Mouse (Mus musculus): Measurements from ENCODE around the gene Frmd8.

Frmd8 gene

DNA sequence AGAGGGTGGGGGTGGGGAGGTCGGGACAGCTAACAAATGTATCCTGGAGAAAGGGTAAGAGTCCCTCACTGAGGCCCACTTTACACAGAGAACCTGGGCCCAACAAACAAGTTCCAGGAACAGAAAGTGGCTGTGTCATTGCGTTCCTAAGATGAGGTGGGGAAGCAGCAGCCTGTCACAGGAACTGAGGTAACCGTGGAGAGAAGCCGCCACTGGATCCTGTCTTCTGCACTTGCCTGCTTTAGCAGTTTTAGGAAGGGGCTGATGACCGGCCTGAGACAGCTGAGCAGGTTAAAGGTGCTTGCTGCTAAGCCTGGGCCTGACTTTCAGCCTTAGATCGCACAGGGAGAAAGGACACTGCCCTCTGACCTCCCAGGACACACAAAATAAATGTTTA is 68.3 kb downstream of the Frmd8 start:
- DNase-seq (ENCODE audit: low spot score) = no peak

DNA sequence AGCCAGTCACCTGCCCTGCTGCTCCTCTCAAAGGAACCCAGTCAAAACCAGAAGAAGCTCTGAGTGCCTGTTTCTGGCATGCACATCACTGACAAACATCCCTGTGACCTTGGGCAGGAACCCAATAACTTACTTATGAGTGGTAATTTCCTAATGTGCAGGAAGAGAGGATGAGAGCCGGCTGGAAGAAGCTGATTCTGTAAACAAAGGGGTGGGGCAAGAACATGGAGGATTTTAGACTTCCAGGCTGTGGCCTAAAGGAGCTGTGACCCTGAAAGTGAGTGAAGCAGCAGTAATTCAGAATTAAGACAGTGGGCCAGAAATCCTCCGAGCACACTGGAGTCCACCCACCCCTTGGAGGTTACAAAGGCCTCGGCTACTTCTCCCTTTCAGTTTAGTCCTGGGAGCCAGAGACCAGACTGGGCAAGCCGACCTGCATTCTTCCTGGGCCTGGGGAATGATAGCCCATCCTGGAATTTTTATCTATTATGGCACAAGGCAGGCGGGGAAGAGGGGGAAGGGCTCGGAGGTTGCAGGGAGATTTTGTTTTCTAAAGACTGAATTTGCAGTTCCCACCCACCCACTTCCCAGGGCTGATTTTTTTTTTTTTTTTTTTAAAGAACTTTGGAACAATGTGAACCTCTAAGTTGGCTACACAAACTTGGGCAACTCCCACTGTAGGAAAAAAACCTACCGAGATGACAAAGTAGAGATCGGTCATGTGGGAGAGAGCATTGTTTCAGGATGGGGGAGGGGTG is 68.8 kb downstream of the Frmd8 start:
- peak; percentile 67 for DNase-seq (ENCODE audit: low spot score)

DNA sequence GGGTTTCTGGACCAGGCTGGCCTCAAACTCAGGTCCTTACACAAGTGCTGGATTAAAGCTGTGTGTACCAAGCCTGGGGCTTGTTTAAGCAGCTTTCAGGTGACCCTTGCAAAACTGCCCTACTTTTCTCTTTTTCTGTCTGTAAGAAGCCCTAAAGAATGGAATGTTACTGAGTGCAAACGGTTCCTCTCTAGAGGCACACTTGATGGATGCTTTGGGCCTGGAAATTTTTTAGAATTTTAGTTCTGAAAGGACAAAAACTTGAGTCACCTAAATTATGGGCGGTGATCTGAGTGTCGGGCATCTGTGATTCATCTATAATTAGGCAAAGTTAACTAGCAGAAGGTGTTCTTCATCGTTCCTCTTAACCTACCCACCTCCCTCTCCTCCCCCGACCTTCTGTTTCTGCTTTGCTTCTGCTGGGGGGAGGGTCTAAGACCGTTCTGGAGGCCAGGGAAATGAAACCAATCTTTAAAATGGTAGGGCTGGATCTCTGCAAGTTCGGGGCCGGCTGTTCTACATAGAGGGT is 70.6 kb downstream of the Frmd8 start:
- no peak for DNase-seq (ENCODE audit: low spot score)

DNA sequence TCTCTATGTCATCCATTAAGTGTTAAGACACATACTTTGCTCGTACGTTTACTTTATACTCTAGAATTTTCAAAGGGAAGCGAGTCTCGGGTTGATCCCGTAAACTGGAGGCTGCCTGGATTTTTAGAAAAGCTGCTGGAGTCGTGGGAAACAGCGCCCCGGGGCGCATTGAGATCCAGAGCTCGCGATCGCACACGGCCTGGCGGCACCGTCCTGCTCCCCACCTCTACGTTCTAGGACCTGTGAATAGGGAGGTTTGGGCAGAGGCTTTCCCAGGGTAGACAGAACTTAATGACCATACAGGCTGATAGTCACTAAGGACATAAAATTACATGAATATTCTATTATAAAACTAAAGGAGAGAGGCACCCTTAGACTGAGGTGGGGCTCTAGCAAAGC is 71.2 kb downstream of the Frmd8 start:
- no peak for DNase-seq (ENCODE audit: low spot score)

DNA sequence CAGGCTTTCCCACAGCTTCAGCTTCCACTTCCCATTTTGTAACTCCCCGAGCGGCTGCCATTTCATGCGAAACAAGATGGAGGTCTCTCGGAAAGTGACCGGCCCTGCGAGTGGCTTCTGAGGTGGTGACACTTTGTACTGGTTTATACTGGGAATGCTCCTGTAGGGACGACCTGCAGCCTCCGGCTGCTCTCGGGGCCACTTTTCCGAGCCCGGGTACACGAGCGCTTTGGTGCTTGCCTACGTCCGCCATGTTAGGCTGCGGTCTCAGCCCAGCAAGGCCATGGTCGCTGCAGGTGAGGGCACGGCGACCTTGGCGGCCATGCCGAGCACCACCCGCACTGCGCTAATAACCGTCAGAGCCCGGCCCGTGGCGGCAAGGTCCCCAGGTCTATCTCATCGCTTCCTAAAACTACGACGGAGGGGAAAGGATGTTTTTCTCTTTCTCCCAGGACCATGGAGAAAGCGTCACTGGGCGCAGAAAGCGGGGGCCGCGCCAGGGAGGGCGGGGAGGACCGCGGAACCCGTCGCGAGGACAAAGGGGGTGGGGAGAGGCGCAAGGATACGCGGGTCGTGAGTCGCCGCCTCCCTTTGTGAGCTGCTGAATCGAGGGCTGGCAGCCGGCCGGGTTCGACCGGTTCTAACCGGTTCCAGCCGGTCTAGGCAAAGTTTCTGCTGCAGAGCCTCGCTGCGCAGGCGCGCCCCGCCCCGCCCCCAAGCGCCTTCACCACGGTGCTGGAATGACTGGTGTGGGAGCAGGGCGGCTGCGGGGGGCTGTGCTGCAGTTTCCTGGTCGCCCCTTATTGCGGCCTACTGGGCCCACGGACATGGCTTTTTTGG is 71.8 kb downstream of the Frmd8 start:
- peak; percentile 98 for DNase-seq (ENCODE audit: low spot score)

DNA sequence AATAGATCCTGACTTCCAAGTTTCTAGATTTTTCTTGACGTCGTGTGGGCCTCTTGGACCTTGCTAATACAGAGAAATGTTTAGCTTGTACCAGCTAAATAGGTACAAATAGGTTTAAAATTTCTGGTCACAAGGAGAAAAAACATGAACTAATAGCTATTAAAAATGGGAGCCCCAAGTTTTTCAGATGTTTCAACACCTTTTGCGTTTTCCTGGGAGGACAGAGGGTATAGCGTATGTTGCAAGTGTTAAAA is 72.4 kb downstream of the Frmd8 start:
- DNase-seq (ENCODE audit: low spot score) = no peak

DNA sequence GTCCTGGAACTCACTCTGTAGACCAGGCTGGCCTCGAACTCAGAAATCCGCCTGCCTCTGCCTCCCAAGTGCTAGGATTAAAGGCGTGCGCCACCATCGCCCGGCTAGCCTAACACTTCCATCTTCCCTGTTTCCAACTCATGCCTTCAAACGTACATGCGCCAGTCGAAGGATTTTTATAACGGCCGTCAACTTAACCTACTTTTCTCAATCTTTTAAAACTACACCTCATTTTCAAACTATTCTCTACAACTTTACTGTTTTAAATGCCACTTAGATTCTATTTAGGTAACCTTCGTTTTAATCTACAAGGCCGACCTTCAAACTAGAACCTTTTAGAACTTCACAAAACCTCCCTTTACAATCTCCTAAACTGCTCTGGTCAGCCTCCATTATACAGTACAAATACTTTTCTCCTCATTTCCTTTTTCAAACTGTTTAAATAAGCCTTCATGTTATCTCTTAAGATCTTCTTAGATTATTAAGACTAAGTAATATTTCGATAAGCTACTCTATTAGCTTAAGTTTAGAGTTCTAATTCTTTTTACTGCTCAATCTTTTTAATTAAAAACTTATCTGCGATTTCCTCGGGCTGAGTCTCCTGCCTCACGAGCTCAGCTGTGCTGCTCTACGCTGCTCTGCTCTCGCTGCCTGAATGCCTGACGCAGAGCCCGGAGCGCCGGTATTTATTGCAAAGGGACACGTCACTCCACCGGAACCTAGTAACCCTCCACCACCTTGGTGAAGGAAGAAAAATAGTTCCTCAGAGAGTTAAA is 72.9 kb downstream of the Frmd8 start:
- DNase-seq (ENCODE audit: low spot score) = peak; percentile 86

DNA sequence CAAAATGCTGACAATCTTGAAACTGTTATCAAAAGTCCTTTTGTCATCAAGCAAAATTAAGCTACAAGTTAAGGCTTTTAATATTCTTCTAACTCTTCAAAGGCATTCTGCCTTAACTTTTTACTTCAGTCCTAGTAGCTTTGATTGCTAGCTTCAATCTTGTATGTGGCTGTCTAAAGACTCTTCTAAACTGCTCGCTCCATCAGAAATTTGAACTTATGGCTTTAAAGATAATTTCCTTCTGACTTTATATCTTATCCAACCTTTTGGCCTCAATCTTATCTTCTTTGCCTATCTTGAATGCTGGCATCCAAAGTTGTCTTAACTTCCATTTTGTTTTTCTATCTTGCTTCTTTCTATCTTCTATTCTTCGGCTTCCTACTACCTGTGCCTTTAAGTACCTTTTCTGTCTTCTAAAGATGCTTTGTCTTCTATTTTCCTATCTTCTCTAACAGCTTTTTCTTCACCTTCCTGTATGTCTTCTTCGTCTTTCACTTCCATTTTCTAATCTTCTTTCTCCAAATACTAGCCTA is 73.6 kb downstream of the Frmd8 start:
- DNase-seq (ENCODE audit: low spot score) = no peak

DNA sequence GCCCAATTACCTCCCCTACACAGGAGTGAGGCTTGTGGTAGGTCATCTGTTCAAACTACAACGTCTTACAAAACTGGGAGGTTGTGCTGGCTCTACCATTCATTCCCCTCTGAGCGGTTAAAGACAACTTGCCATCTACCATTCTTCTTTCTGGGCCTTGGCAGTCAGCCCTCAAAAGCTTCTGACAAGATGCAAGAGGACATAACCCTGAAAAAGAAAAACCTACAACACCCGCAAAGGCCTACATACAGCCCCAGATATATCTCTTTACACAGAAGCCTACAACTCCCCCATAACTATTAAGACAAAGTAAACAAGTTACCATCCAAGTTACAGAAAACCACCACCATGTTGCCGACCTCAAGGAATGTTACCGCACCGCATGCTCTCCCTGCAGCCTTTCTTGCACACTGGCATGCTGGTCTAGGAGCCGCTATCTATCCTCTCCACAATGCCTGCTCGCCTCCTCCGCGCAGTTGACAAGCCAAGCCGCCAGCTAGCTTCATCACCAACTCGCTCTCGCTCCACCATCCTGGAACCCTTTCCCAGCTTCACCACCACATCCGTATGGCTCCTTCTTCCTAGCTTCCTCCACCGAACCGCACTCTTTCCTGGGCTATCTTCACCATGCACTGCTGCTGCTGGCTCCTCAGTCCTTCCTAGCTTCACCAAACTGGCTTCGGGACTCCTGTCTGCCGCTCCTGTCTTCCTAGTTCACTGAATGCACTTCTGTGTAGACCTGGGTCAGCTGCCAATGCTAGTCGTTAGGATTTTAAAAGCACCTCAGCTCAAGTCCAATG is 74.2 kb downstream of the Frmd8 start:
- no peak for DNase-seq (ENCODE audit: low spot score)

DNA sequence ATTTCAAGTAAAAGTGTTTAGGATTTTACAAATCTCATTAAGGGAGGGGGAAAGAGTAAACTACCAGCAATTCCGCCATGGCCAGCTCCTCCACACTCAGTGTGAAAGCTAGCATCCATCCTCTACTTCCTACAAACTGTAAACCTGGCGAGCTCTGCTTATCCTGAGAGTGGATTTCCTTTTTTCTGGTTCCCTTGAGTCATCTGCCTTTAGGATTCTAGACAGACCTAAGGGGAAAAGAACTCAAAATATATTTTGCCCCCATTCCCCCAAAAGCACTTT is 74.8 kb downstream of the Frmd8 start:
- DNase-seq (ENCODE audit: low spot score) = no peak
